Mouse (Mus musculus) fat pad, adult 2 months (tissue): ENCODE data around the gene Trappc5.
A peak's percentile ranks its signal among the peaks of the same experiment; 100 is the strongest.

Experiments
- DNase-seq: peaks from one replicate; pipeline ENCODE4 v3.0.0-alpha.2; 2011; ENCODE audit warnings: low read depth, low spot score; ENCODE audit errors: extremely low read depth

Trappc5 gene

GRCm38 (mm10) chr8:3676131-3676992 is at the start of gene Trappc5:
Trappc5 (plus strand) TSS chr8:3676299.
- peak; percentile 11 for DNase-seq

GRCm38 (mm10) chr8:3626971-3627370 is 49.1 kb upstream of the Trappc5 start:
- DNase-seq, result no peak

GRCm38 (mm10) chr8:3628014-3628413 is 48.1 kb upstream of the Trappc5 start:
- DNase-seq, result no peak

- DNase-seq, result no peak
Measured at GRCm38 (mm10) chr8:3630647-3631477, 45.2 kb upstream of the Trappc5 start, which contains the start of gene Stxbp2. Stxbp2 (plus strand) TSS chr8:3630955.

GRCm38 (mm10) chr8:3631478-3631875 is 44.6 kb upstream of the Trappc5 start:
- DNase-seq, result no peak

- DNase-seq, result no peak
Measured at GRCm38 (mm10) chr8:3645804-3646203, 30.3 kb upstream of the Trappc5 start.

- DNase-seq, result no peak
Measured at GRCm38 (mm10) chr8:3646824-3647531, 29.1 kb upstream of the Trappc5 start.

- no peak for DNase-seq
Measured at GRCm38 (mm10) chr8:3647561-3647960, 28.5 kb upstream of the Trappc5 start.

- DNase-seq, result no peak
Measured at GRCm38 (mm10) chr8:3648268-3648667, 27.8 kb upstream of the Trappc5 start.

GRCm38 (mm10) chr8:3648990-3649389 is 27.1 kb upstream of the Trappc5 start:
- DNase-seq, result no peak

GRCm38 (mm10) chr8:3652845-3653244 is 23.3 kb upstream of the Trappc5 start:
- no peak for DNase-seq

GRCm38 (mm10) chr8:3654726-3655508 is 21.2 kb upstream of the Trappc5 start:
- DNase-seq, result no peak

- DNase-seq, result no peak
Measured at GRCm38 (mm10) chr8:3655526-3655925, 20.6 kb upstream of the Trappc5 start, which contains the start of gene Retn. Retn (plus strand) TSS chr8:3655770.

- no peak for DNase-seq
Measured at GRCm38 (mm10) chr8:3656725-3657381, 19.2 kb upstream of the Trappc5 start.

- no peak for DNase-seq
Measured at GRCm38 (mm10) chr8:3660889-3661288, 15.2 kb upstream of the Trappc5 start.

GRCm38 (mm10) chr8:3664405-3664804 is 11.7 kb upstream of the Trappc5 start:
- DNase-seq, result no peak

- DNase-seq, result no peak
Measured at GRCm38 (mm10) chr8:3665507-3665906, 10.6 kb upstream of the Trappc5 start, which contains the start of gene Mcemp1. Mcemp1 (plus strand) TSS chr8:3665754.

GRCm38 (mm10) chr8:3670388-3670787 is 5.7 kb upstream of the Trappc5 start:
- DNase-seq, result no peak

GRCm38 (mm10) chr8:3671980-3672491 is 4.1 kb upstream of the Trappc5 start, which contains the start of gene Fcor:
Fcor (minus strand) TSS chr8:3672362.
- no peak for DNase-seq
